Mouse (Mus musculus): ENCODE measurements around the gene Rlbp1. TPM values are rescaled to one million over a fixed set of nuclear protein-coding genes. Genes with fewer than 3 reads are reported as not detected.

Rlbp1 gene
- total and polyA plus RNA-seq, 3 experiments = 0.12 to 0.17 TPM; not detected in 1

DNA sequence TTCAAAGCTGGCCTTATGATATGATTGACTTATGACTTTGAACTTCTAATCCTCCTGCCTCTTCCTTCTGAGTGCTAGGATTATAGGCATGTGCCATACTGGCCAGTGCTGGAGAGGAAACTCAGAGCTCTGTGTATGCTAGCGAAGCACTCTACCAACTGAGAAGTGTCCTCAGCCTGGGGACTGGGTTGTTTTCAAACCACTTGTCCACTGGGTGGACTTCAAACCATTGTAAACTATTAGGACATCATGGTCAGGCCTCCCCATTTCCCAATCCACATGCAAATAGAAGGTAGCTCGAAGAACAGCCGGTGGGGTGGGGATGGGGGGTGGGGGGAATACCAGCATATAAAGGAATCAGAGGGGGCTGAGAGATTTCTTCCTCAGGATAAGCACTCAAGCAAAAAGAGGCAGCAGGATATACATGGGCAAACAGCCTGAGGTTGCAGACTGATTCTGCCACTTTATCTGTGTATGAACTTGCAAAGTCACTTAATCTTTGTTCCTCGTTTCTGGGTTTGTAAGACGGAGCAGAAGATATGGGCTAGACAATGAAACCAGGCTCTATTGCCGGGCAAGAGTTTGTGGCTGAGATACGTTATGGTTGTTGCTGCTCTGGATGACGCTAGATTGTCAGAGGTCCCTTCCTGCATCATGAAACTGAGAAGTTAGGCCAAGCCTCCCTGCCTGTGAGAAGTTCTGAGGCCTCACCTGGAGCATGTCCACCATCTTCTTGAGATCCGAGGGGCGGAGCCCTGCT is 10.2 kb downstream of the Rlbp1 start:
- TF ChIP-seq UBTF (IDR thresholded peaks at IDR 0.05; ENCODE audit: borderline replicate concordance, insufficient read depth, low read depth, low read length) = no peak
- TF ChIP-seq EP300 (IDR thresholded peaks at IDR 0.05; ENCODE audit: low read depth in 1 of 2, low read length in 2 of 2) = peak in 1 of 2 experiments; percentile 76; a peak in 3 of 4 replicates
- 0 out of 2 replicates have a peak, but pooled peaks have one; percentile 49 for TF ChIP-seq MYB (IDR thresholded peaks at IDR 0.05; ENCODE audit: low read depth, low read length)
- TF ChIP-seq CHD2 (IDR thresholded peaks at IDR 0.05; ENCODE audit: low read length) = no peak
- peak; percentile 76 for TF ChIP-seq GATA1 (IDR thresholded peaks at IDR 0.05; ENCODE audit: low read depth, low read length)
- no peak for TF ChIP-seq JUND (IDR thresholded peaks at IDR 0.05; ENCODE audit: low read depth, low read length)
- no peak for TF ChIP-seq RAD21 (IDR thresholded peaks at IDR 0.05; ENCODE audit: low read depth, low read length)
- TF ChIP-seq USF1 (IDR thresholded peaks at IDR 0.05; ENCODE audit: low read depth, low read length) = no peak
- 0 out of 2 replicates have a peak, but pooled peaks have one; percentile 22 for TF ChIP-seq TBP (IDR thresholded peaks at IDR 0.05; ENCODE audit: low read depth, low read length)
- 0 out of 2 replicates have a peak, but pooled peaks have one; percentile 16 for TF ChIP-seq MXI1 (IDR thresholded peaks at IDR 0.05; ENCODE audit: low read depth, low read length)
- peak; percentile 50; the same call in 1 of the 2 replicates for TF ChIP-seq ETS1 (IDR thresholded peaks at IDR 0.05; ENCODE audit: low read depth, low read length)
- peak; percentile 59 for TF ChIP-seq TCF12 (IDR thresholded peaks at IDR 0.05; ENCODE audit: low read depth, low read length)
- TF ChIP-seq SIN3A (IDR thresholded peaks at IDR 0.05; ENCODE audit: low read length) = 0 out of 2 replicates have a peak, but pooled peaks have one; percentile 24
- no peak for TF ChIP-seq POLR2AphosphoS2 (IDR thresholded peaks at IDR 0.05; ENCODE audit: low read length)
- TF ChIP-seq TAL1 (IDR thresholded peaks at IDR 0.05; ENCODE audit: low read length) = peak; percentile 35; the same call in 1 of the 2 replicates
- TF ChIP-seq ZMIZ1 (IDR thresholded peaks at IDR 0.05; ENCODE audit: low read depth, low read length) = no peak
- peak; percentile 89 for TF ChIP-seq RCOR1 (IDR thresholded peaks at IDR 0.05; ENCODE audit: low read depth, low read length)
- Histone ChIP-seq H3K27me3 (ENCODE audit: control insufficient read depth in 1 of 2, insufficient read depth in 2 of 2, low read length in 2 of 2) (no peaks in the 10 kb centered on the region), H3K9me3 (replicated peaks; ENCODE audit: insufficient read depth, low read length) (no peaks in the 10 kb centered on the region), H3K36me3 (ENCODE audit: control insufficient read depth in 1 of 2, insufficient read depth in 2 of 2, low read length in 2 of 2) (peaks cover 0 to 9% of the 10 kb centered on the region in 2 experiments; a peak in 2 of 4 replicates), H3K9ac (ENCODE audit: control insufficient read depth, low read depth, low read length, poor library complexity, severe bottlenecking) (no peak overlapping the region), H3K4me3 (ENCODE audit: control insufficient read depth in 1 of 2, insufficient read depth in 1 of 2, low read depth in 2 of 2, low read length in 2 of 2) (no peak overlapping the region), H3K4me1 (ENCODE audit: control insufficient read depth in 1 of 2, insufficient read depth in 2 of 2, low read length in 2 of 2) (peaks cover 2 to 32% of the 10 kb centered on the region in 2 experiments; a peak in 2 of 4 replicates), H3K27ac (ENCODE audit: control insufficient read depth, low read depth, low read length) (peak overlapping the region; percentile 2; the same call in 1 of the 2 replicates), H3K79me2 (ENCODE audit: control insufficient read depth, insufficient read depth, low read length, poor library complexity) (no peaks in the 10 kb centered on the region)
- DNase-seq (ENCODE audit: low read depth, low spot score) = peak; percentile 86

DNA sequence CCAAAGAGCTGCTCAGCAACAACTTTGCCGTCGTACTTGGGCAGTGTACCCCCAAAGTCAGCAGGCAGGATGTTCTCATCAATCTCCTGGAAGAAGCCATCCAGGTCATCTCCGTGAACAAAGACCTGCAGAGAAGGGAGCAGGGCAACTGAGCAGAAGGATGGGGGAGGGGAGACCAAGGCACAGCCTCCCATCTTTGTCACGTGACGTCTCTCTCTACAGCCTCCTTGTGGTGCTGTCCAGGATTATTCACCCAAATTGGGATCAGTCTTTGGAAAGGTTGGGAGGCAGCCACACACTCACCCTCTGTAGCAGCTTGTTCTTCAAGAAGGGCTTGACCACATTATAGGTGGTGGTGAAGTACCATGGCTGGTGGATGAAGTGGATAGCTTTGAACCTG is 11.3 kb downstream of the Rlbp1 start:
- H3K27me3 ChIP-seq (ENCODE audit: control insufficient read depth in 1 of 2, insufficient read depth in 2 of 2, low read length in 2 of 2) = no peaks in the 10 kb centered on the region
- TF ChIP-seq CHD1 (IDR thresholded peaks at IDR 0.05; ENCODE audit: low read depth, low read length) (no peak), RCOR1 (IDR thresholded peaks at IDR 0.05; ENCODE audit: low read depth, low read length) (no peak), MAX (IDR thresholded peaks at IDR 0.05; ENCODE audit: low read length) (no peak), NRF1 (IDR thresholded peaks at IDR 0.05; ENCODE audit: insufficient read depth, low read depth, low read length, poor library complexity, severe bottlenecking) (no peak), SMC3 (IDR thresholded peaks at IDR 0.05; ENCODE audit: low read depth, low read length) (no peak), ZNF384 (IDR thresholded peaks at IDR 0.05; ENCODE audit: low read depth, low read length) (no peak), ZC3H11A (IDR thresholded peaks at IDR 0.05; ENCODE audit: low read depth, low read length) (no peak), NELFE (IDR thresholded peaks at IDR 0.05; ENCODE audit: low read depth, low read length) (no peak), POLR2AphosphoS5 (IDR thresholded peaks at IDR 0.05; ENCODE audit: borderline replicate concordance, low read depth, low read length) (no peak), SIN3A (IDR thresholded peaks at IDR 0.05; ENCODE audit: low read length) (no peak)
- no peak overlapping the region for H3K27ac ChIP-seq (ENCODE audit: control insufficient read depth, low read depth, low read length)
- no peaks in the 10 kb centered on the region for H3K79me2 ChIP-seq (ENCODE audit: control insufficient read depth, insufficient read depth, low read length, poor library complexity)
- no peak overlapping the region for H3K9ac ChIP-seq (ENCODE audit: control insufficient read depth, low read depth, low read length, poor library complexity, severe bottlenecking)
- H3K9me3 ChIP-seq (replicated peaks; ENCODE audit: insufficient read depth, low read length) = no peaks in the 10 kb centered on the region
- DNase-seq (ENCODE audit: low read depth, low spot score) = no peak
- H3K4me3 ChIP-seq (ENCODE audit: control insufficient read depth in 1 of 2, insufficient read depth in 1 of 2, low read depth in 2 of 2, low read length in 2 of 2) = no peak overlapping the region
- H3K36me3 ChIP-seq (ENCODE audit: control insufficient read depth in 1 of 2, insufficient read depth in 2 of 2, low read length in 2 of 2) = peaks cover 0 to 9% of the 10 kb centered on the region in 2 experiments; a peak in 2 of 4 replicates
- H3K4me1 ChIP-seq (ENCODE audit: control insufficient read depth in 1 of 2, insufficient read depth in 2 of 2, low read length in 2 of 2) = peaks cover 2 to 36% of the 10 kb centered on the region in 2 experiments; a peak in 2 of 4 replicates
